Mouse (Mus musculus) forebrain, embryonic 13.5 days (tissue): Measurements from ENCODE around the gene Sema3c. TPM values are rescaled to one million over a fixed set of nuclear protein-coding genes. Genes with fewer than 3 reads are reported as not detected.

ENCODE experiments used
- ATAC-seq: fragments of 200-750 bp; cut with Nextera tagmentation; 2 replicates; pipeline ENCODE4 v1.8.0; 2017
- H3K27ac ChIP-seq: fragments of 300-500 bp; sonication (generic); 2 replicates; pipeline ENCODE4 v1.5.1; 2015; ENCODE audit warnings: inconsistent platforms, mild to moderate bottlenecking, moderate library complexity
- H3K27me3 ChIP-seq: fragments of 300-500 bp; sonication (generic); 2 replicates; pipeline ENCODE4 v1.6.1; 2015; ENCODE audit warnings: mild to moderate bottlenecking, inconsistent platforms
- H3K36me3 ChIP-seq: fragments of 300-500 bp; sonication (generic); 2 replicates; pipeline ENCODE4 v1.6.1; 2015; ENCODE audit warnings: mild to moderate bottlenecking, inconsistent platforms; ENCODE audit not compliant: poor library complexity, severe bottlenecking
- H3K4me1 ChIP-seq: fragments of 300-500 bp; sonication (generic); 2 replicates; pipeline ENCODE4 v1.6.1; 2015; ENCODE audit warnings: inconsistent platforms
- H3K4me2 ChIP-seq: fragments of 300-500 bp; sonication (generic); 2 replicates; pipeline ENCODE4 v1.6.1; 2015; ENCODE audit warnings: inconsistent platforms, mild to moderate bottlenecking, moderate library complexity
- H3K4me3 ChIP-seq: fragments of 300-500 bp; sonication (generic); 2 replicates; pipeline ENCODE4 v1.5.1; 2015; ENCODE audit warnings: mild to moderate bottlenecking, inconsistent platforms
- H3K9ac ChIP-seq: fragments of 300-500 bp; sonication (generic); 2 replicates; pipeline ENCODE4 v1.6.1; 2015; ENCODE audit warnings: mild to moderate bottlenecking, inconsistent platforms
- H3K9me3 ChIP-seq: fragments of 300-500 bp; sonication (generic); replicated peaks from 2 replicates; pipeline ENCODE4 v1.6.1; 2016; ENCODE audit warnings: inconsistent platforms
- WGBS: fragments of 180-500 bp; shearing (Covaris S2); methylation state at CpG from one replicate; pipeline ENCODE4 v1.1.7; 2015; 5-methylcytosine and 5-hydroxymethylcytosine counted together
- polyA plus RNA-seq: library from polyadenylated mRNA; unstranded; fragments of >200 nt; fragmentation: Nextera tagmentation; extraction: Ambion mirVana; gene quantifications from 2 replicates; pipeline ENCODE4 v1.2.1, GENCODE M21; 2015

Sema3c gene
- polyA plus RNA-seq, 1 experiment from 2014 or later = 17.4 TPM

- WGBS = 57% methylated on average over 3 of the region's 3 CpGs
- ATAC-seq = no peak
- H3K36me3 ChIP-seq = no peaks in the 10 kb centered on the region
- H3K9me3 ChIP-seq = no peaks in the 10 kb centered on the region
- no peak overlapping the region for H3K27ac ChIP-seq
- H3K9ac ChIP-seq = no peak overlapping the region
- no peaks in the 10 kb centered on the region for H3K4me1 ChIP-seq
- H3K27me3 ChIP-seq = no peaks in the 10 kb centered on the region
- H3K4me2 ChIP-seq = no peak overlapping the region
- H3K4me3 ChIP-seq = no peak overlapping the region
These were observed 165.7 kb downstream of the Sema3c start for GRCm38 (mm10) chr5:17739805-17740204.

DNA sequence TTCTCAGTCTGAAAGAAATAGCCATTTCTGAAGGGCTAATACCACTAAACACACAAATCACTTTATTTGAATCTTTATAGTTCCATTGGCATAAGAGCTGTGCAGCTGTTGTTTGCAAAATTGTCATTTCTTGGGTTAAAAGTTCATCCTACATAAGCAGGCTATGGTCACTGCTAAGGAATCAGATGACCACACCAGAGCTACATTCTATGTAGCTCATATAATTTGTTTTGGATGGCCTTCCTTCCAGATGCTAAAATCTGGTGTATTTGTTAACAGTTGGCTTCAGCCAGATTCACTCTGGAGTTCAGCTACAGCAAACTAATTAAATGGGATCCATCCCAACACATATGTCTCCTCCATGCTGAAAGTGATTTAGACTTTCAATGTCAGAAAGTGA lies 172.4 kb downstream of the Sema3c start:
- H3K27me3 ChIP-seq = no peaks in the 10 kb centered on the region
- H3K27ac ChIP-seq = no peak overlapping the region
- no peaks in the 10 kb centered on the region for H3K9me3 ChIP-seq
- H3K4me2 ChIP-seq = no peak overlapping the region
- H3K4me1 ChIP-seq = no peaks in the 10 kb centered on the region
- H3K9ac ChIP-seq = no peak overlapping the region
- no peaks in the 10 kb centered on the region for H3K36me3 ChIP-seq
- no peak overlapping the region for H3K4me3 ChIP-seq
- ATAC-seq = no peak

GRCm38 (mm10) chr5:17747143-17747542 lies 173.1 kb downstream of the Sema3c start:
- Histone ChIP-seq H3K36me3 (no peaks in the 10 kb centered on the region), H3K9me3 (no peaks in the 10 kb centered on the region), H3K4me1 (no peaks in the 10 kb centered on the region), H3K4me3 (no peak overlapping the region), H3K27me3 (no peaks in the 10 kb centered on the region), H3K9ac (no peak overlapping the region), H3K4me2 (no peak overlapping the region), H3K27ac (no peak overlapping the region)
- ATAC-seq = no peak
- WGBS = 31% methylated on average over 5 of the region's 5 CpGs

- 73% methylated on average over 3 of the region's 3 CpGs for WGBS
- H3K4me3 ChIP-seq = no peak overlapping the region
- H3K4me2 ChIP-seq = no peak overlapping the region
- H3K27me3 ChIP-seq = no peaks in the 10 kb centered on the region
- H3K36me3 ChIP-seq = no peaks in the 10 kb centered on the region
- H3K4me1 ChIP-seq = no peaks in the 10 kb centered on the region
- H3K27ac ChIP-seq = no peak overlapping the region
- no peaks in the 10 kb centered on the region for H3K9me3 ChIP-seq
- ATAC-seq = no peak
- H3K9ac ChIP-seq = no peak overlapping the region
These were observed 174.2 kb downstream of the Sema3c start for GRCm38 (mm10) chr5:17748293-17748692.

DNA sequence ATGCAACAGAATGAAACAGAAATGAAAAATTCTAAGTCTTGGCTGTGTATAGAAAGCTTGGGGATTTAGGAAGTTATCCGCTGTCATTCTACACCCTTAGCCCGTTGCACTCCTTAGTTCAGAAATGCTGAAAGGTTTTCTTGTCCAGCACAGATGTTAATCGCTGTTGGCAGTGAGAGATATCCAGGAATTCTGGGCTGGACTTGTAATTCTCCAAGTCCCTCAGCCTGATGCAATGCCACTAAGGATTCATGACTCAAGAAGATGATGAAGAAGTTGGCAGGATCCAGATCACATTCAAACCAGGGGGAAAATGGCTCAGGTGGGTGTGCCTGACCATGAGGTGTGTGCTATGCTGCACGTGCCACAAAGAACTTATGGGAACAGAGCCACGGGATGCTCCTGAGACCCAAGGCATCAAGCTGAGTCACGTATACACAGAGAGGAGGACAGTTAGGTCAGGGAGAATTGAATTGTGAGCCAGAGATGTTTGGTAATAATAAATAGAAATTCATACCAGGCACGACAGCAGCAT lies 179.5 kb downstream of the Sema3c start:
- no peaks in the 10 kb centered on the region for H3K36me3 ChIP-seq
- no peaks in the 10 kb centered on the region for H3K4me1 ChIP-seq
- no peak overlapping the region for H3K4me3 ChIP-seq
- no peak for ATAC-seq
- no peak overlapping the region for H3K4me2 ChIP-seq
- H3K27me3 ChIP-seq = no peaks in the 10 kb centered on the region
- WGBS = 88% methylated on average over 7 of the region's 7 CpGs
- H3K9ac ChIP-seq = no peak overlapping the region
- H3K27ac ChIP-seq = no peak overlapping the region
- H3K9me3 ChIP-seq = no peaks in the 10 kb centered on the region

DNA sequence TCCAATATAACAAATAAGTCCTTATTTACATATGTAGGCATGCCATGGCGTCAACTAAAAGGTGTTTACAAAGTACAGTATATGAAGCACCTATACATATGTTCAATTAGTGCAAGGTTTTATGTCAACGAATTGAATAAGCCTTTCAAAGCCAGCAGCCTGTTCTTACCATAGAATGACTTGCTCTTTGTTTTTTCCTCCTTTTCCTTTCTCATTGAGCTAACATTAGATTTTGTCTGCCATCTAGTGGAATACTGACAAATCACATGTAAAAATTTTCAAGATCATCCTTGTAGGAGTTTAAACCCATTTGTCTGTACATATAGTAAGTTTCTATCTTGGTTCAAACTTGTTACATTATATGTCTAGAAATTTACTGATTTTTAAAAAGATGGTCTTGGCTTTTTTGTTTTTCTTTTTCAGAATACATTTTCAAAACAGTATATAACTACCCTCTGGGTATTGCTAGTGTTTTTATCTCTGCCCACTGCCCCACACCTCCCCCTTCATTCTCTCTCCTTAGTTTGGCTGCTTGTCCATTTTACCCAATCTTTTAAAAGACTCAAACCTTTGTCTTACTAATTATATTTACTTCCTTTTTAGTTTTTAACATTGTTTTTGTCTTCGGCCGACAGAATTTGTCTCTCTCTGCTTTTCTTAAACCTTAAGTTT lies 192.1 kb downstream of the Sema3c start:
- WGBS = 53% methylated on average over 4 of the region's 4 CpGs
- peak; percentile 83 for ATAC-seq
- Histone ChIP-seq H3K27me3 (no peaks in the 10 kb centered on the region), H3K36me3 (no peaks in the 10 kb centered on the region), H3K4me3 (no peak overlapping the region), H3K4me1 (no peaks in the 10 kb centered on the region), H3K4me2 (no peak overlapping the region), H3K9ac (no peak overlapping the region), H3K27ac (no peak overlapping the region), H3K9me3 (no peaks in the 10 kb centered on the region)

DNA sequence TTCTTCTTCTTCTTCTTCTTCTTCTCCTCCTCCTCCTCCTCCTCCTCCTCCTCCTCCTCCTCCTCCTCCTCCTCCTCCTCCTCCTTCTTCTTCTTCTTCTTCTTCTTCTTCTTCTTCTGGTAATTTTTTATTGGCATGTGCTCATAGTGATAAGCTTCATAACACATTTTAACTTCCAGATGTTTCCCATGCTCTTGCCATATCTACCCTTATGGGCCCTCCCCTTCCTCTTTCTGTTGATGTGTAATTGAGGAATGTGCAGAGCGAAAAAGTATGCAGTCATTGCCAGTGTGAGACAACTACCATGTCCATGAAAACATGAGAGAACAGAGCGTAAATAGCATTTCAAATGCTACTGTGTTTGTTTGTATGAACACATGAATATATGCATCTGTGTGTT lies 196.2 kb downstream of the Sema3c start:
- Histone ChIP-seq H3K27me3 (no peaks in the 10 kb centered on the region), H3K4me1 (no peaks in the 10 kb centered on the region), H3K4me3 (no peak overlapping the region), H3K9me3 (no peaks in the 10 kb centered on the region), H3K4me2 (no peak overlapping the region), H3K9ac (no peak overlapping the region), H3K36me3 (no peaks in the 10 kb centered on the region), H3K27ac (no peak overlapping the region)
- WGBS = 97% methylated on average over 2 of the region's 2 CpGs
- ATAC-seq = no peak

DNA sequence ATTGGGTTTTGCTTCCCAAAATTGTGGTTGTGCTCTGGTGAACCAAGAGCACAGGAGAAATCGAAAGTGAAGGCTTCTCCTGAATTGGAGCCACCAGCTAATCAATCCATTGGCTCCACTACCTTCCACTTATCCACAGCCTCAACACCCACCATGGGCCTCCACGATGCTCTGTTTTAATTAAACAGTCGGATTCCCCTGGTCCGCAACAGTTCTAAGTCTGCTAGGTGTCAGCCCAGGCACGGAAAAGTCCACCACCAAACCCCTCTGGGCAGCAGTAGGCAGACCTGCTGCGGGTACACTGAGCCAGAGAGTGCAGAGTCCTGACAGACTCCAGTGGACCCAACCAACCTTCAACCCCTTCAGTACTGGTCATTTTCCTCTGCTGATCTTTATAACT lies 202.5 kb downstream of the Sema3c start:
- H3K4me2 ChIP-seq = no peak overlapping the region
- H3K4me1 ChIP-seq = no peaks in the 10 kb centered on the region
- no peaks in the 10 kb centered on the region for H3K36me3 ChIP-seq
- H3K9ac ChIP-seq = no peak overlapping the region
- no peaks in the 10 kb centered on the region for H3K9me3 ChIP-seq
- no peak overlapping the region for H3K4me3 ChIP-seq
- no peak overlapping the region for H3K27ac ChIP-seq
- 93% methylated on average over 6 of the region's 6 CpGs for WGBS
- no peak for ATAC-seq
- H3K27me3 ChIP-seq = no peaks in the 10 kb centered on the region

Other genes with a start within 250 kb of the Sema3c start
- not detected in 2 replicates for gene Speer4f2, start 201.1 kb upstream of the Sema3c start, polyA plus RNA-seq
- not detected in 2 replicates for gene Speer4f1, start 98.2 kb upstream of the Sema3c start, polyA plus RNA-seq